Mouse (Mus musculus) adrenal gland, adult 10 weeks (tissue): ENCODE measurements around the gene Adgrf4. TPM values are rescaled to one million over a fixed set of nuclear protein-coding genes. Genes with fewer than 3 reads are reported as not detected.

Experiments
- polyA plus RNA-seq: library from polyadenylated mRNA; stranded (reverse); fragments of 350-450 nt; fragmentation: Illumina TruSeq; extraction: RNeasy Lipid Tissue Mini Kit (QIAGEN cat#74804); gene quantifications from one replicate; pipeline ENCODE4 v1.2.3, GENCODE M21; 2014; ENCODE audit warnings: low read depth, low replicate concordance

The Adgrf4 gene
- polyA plus RNA-seq: 0.23 TPM

DNA sequence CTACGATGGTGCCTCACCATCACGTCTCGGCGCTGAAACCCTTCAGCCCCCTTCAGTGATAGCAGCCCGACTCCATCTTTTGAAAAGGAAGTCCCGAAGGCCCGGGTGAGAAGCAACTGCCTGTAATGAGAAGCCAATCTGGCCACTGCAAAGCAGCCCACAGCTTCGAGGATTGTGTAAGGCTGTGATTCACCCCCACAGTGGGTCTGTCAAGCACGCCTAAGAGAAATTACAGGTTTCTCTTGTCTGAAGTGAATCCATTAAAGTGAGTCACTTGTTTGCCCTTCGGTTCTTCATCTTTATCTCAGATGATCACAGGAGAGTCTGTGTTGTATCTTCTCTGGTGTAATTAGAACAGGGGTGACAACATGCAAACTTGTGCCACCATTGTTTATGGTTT, at the start of gene Adgrf4:
TSS of gene Adgrf4 (minus strand) at position 149 of the 400 bp plus-strand sequence.

DNA sequence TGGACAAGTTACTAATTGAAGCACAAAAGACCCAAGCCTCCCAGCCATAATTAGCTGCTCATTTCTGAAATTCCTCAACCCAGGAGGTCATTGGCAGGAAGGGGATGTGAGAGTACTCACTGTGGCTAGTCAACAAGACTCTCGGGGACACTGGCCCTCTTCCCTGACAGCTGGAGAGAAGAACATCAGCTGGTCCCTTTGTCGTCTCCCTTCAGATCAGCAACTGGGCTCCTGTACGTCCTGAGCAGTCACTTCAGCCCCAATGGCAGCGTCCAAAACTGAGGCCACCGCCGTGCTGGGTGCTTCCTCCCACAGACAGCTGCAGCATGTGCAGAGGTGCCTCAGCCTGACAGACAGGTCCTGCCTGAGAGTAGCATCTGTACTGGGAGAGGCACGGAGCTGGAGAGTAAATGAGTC, 49.7 kb upstream of the Adgrf4 start, which contains the start of gene Adgrf2:
TSS of gene Adgrf2 (minus strand) at position 379 of the 417 bp plus-strand sequence.

DNA sequence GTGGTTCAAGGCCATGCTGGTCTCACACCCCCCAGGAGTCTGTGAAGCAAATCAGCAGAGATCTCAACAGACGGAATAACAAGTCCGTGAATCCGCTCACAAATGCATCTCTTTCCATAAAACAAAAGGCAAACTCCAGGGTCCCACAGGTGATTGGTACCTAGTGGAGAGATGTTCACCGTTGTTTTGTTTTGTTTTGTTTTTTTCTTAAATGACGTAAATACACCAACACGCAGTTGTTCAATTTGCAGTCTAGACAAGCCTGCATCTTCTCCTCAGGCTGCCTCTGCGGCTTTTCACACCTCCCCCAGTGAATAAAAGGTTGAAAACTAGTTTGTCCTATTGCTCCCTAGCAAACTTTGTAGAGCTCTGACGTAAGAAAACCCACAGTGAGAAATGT, 80.8 kb downstream of the Adgrf4 start, which contains the start of gene Opn5:
TSS of gene Opn5 (minus strand) at position 101 of the 400 bp plus-strand sequence.

Other genes starting within 250 kb of the Adgrf4 start
- not detected for gene Opn5, start 80.9 kb downstream of the Adgrf4 start, polyA plus RNA-seq
- not detected for gene Adgrf2, start 49.9 kb upstream of the Adgrf4 start, polyA plus RNA-seq
- 213 TPM for gene Cd2ap, start 184.4 kb upstream of the Adgrf4 start, polyA plus RNA-seq